Mouse (Mus musculus) cerebellum, adult 2 months (tissue): ENCODE results near the gene Ldb2.

Experiments
- CTCF ChIP-seq: fragments of 200-500 bp; IDR thresholded peaks from 2 replicates; pipeline ENCODE4 v1.5.1; 2011; ENCODE audit warnings: low read depth, mild to moderate bottlenecking, control low read depth, low read length, moderate library complexity, borderline replicate concordance; ENCODE audit not compliant: insufficient read depth
- POLR2A ChIP-seq: fragments of 200-500 bp; IDR thresholded peaks from 2 replicates; pipeline ENCODE4 v1.6.1; 2011; ENCODE audit warnings: low read length, control low read depth, borderline replicate concordance; ENCODE audit not compliant: insufficient read depth

DNA sequence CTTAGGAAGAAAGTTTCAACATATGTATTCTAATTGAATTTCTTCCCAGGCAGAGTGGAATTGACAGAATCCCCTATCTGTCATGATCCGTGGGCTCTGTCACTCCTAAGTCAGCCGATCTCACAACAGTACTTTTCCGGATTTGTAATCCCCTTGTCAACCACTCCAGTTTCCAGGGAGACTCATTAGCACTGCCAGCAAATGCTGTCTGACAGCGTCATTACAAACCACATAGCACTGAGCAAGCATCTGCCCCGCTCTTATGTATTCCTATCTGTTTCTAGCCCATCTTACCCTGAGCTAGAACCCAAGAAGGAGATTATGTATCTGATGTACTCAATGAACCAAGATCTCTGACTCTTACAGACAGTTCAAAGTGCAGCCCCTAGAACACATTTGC, 105.8 kb downstream of the Ldb2 start:
- TF ChIP-seq CTCF (no peak), POLR2A (no peak)
